Mouse (Mus musculus): Measurements from ENCODE around the gene Ptprn2.

The Ptprn2 gene

GRCm38 (mm10) chr12:116515824-116516223 lies 30.3 kb downstream of the Ptprn2 start:
- DNase-seq (ENCODE audit: low spot score) = no peak

DNA sequence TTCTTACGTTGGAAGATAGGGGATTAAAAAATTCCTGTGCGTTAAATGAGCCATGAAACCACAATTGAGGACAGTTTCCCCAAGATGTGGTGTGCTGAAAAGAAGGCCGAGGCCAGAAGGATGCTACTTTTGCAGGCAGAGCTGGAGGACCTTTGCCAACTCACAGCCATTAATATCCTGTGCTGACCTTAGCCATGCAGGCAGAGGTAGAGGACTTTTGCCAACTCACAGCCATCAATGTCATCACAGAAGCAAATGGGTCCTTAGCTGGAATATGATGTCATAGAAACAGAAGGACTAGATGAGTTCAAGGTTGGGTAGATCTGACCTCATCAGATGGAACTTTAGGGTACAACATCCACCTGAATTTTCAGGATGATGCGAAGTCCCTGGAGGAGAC lies 43.3 kb downstream of the Ptprn2 start:
- DNase-seq (ENCODE audit: low spot score) = no peak

- DNase-seq (ENCODE audit: low spot score) = no peak
Measured at GRCm38 (mm10) chr12:116533281-116533680, 47.8 kb downstream of the Ptprn2 start.

DNA sequence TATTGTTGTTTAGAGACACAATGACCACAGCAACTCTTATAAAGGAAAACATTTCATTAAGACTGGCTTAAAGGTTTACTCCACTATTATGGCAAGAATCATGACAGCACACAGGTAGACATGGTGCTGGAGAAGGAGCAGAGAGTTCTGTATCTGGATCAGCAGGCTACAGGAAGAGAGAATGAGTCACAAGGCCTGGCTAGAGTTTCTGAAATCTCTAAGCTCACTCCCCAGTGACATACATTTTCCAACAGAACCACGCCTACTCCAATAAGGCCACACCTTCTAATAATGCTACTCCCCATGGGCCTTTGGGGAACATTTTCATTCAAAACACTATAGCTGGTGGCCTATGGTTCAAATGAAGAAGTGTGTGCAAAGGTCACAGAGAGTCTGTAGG lies 53.8 kb downstream of the Ptprn2 start:
- DNase-seq (ENCODE audit: low spot score) = no peak

- DNase-seq (ENCODE audit: low spot score) = no peak
Measured at GRCm38 (mm10) chr12:116540608-116541007, 55.1 kb downstream of the Ptprn2 start.

DNA sequence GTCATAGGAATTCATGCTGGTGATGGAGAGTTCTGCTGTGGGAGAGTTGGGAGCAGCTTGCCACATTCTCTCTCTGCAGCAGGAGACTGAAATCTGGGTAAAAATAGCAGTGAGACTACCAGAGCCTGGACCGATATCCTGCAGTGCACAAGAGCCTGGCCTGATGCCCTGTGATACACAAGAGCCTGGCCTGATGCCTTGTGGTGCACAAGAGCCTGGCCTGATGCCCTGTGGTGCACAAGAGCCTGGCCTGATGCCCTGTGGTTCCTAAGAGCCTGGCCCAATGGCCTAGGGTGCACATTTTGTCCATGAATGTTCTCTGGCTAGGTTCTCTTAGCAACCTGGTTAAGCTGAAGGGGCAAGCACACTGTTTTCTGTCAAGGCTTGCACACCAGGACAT lies 64.5 kb downstream of the Ptprn2 start:
- peak; percentile 68 for DNase-seq (ENCODE audit: low spot score)

DNA sequence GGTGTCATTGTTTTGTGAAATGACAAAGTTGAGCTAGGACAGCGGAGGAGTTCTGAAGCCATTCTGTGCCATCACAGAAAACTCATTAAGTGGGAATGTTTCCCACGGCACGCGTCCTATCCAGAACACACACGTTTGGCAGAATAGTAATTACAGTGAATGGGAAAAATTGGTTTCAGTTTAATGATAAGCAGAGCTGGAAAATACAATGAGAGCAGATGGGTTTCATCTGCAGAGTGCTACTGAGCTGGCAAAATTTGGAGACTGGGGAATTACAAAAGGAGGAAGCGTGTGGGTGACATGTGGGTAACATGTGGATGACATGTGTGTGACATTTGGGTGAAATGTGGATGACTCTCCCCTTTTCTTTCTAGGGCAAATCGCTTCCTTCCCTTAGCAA lies 66.0 kb downstream of the Ptprn2 start:
- DNase-seq (ENCODE audit: low spot score) = no peak

- no peak for DNase-seq (ENCODE audit: low spot score)
Measured at GRCm38 (mm10) chr12:116552306-116552705, 66.8 kb downstream of the Ptprn2 start.

DNA sequence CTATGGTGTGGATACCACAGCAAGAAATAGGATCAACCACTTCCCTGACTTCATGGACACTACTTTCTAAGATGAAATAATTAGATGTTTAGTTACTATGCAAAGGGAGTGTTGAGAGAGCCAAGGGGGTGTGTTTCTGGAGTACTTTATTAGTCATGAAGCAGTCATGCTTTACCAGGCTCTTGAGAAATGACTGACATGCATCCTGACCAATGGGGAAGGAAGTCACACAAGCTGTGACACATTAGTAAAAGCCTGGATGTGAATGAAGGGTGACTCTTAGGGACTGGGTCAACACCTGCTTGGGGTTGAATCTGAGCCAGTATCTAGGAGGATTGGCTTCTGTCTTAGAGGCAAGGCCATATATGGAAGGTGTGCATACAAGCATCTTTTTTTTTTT lies 67.8 kb downstream of the Ptprn2 start:
- no peak for DNase-seq (ENCODE audit: low spot score)

- no peak for DNase-seq (ENCODE audit: low spot score)
Measured at GRCm38 (mm10) chr12:116555964-116556363, 70.4 kb downstream of the Ptprn2 start.

GRCm38 (mm10) chr12:116564441-116564840 lies 78.9 kb downstream of the Ptprn2 start:
- no peak for DNase-seq (ENCODE audit: low spot score)

DNA sequence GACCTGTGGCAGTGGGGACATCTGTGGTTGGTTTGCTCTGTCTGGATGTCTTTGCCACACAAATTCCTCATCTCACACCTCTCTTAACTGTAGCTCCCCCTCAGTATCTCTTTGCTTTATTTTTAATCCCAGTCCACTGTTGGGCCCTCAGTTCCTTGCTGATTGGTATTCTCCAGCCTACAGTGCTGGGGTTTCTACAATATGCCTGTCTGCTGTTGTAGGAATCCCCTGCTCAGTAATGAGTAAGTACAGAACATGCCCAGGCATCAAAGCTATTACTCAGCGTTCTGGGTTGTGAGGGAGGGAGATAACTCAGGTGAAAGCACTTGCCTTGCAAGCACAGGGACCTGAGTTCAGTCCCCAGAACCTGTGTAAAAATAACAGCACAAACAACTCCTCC lies 81.2 kb downstream of the Ptprn2 start:
- DNase-seq (ENCODE audit: low spot score) = no peak

GRCm38 (mm10) chr12:116567170-116567569 lies 81.7 kb downstream of the Ptprn2 start:
- no peak for DNase-seq (ENCODE audit: low spot score)

DNA sequence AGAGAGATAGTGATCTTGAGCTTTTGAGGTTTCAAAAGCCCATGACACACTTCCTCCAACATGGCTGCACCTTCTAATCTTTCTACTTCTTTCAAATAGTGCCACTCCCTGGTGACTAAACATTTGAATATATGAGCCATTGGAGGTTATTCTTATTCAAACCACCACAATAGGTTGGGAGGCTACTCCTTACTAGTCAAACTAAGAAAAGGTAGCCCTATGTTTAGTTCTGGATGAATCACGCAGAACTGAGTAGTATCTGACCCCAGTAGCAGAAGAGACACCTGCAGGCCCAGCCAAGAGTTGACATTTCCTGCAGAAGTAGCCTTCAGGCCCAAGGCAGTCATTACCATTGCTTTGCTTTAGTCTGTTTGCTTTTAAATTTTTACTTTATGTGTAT lies 84.0 kb downstream of the Ptprn2 start:
- no peak for DNase-seq (ENCODE audit: low spot score)

DNA sequence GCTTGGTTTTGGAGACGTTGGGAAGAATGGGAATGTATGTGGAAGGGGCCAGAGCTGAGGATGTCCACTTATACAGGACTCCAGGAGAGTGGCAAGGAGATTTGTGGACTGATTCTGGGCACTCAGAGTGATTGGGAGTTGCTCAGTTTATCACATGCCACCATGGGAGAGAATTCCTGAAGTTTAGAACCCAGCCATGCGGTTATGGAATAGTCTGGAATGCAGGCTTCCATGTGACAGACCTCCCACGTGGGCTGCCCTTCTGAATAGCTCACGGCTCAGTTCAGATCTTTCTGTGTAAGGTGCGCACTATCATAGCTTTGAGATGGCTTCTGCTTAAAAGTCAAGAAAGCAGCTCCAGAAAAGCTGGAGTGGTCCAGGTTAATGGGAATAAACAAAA lies 88.6 kb downstream of the Ptprn2 start:
- DNase-seq (ENCODE audit: low spot score) = no peak

GRCm38 (mm10) chr12:116574720-116575119 lies 89.2 kb downstream of the Ptprn2 start:
- peak; percentile 41 for DNase-seq (ENCODE audit: low spot score)

- DNase-seq (ENCODE audit: low spot score) = peak; percentile 33
Measured at GRCm38 (mm10) chr12:116577917-116578316, 92.4 kb downstream of the Ptprn2 start.

- DNase-seq (ENCODE audit: low spot score) = no peak
Measured at GRCm38 (mm10) chr12:116580827-116581544, 95.5 kb downstream of the Ptprn2 start.

DNA sequence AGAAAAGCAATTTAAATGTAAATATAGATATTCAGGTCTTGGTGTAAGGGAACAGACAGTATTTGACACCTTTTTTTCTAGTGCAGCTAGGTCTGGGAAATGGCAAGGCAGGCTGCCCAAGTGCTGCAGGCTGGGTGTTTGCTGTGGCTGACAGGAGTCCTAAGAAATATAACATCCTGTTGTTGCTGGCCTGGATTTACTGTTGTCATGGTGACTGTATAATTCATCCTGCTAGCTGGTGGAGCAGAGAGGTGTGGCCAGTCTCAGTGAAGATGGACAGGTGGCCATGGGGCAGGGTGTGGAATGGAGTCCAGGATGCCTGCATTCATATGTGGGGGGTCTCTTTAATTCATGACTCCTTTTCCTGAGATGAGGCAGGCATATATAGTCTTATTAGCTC lies 96.3 kb downstream of the Ptprn2 start:
- DNase-seq (ENCODE audit: low spot score) = no peak

DNA sequence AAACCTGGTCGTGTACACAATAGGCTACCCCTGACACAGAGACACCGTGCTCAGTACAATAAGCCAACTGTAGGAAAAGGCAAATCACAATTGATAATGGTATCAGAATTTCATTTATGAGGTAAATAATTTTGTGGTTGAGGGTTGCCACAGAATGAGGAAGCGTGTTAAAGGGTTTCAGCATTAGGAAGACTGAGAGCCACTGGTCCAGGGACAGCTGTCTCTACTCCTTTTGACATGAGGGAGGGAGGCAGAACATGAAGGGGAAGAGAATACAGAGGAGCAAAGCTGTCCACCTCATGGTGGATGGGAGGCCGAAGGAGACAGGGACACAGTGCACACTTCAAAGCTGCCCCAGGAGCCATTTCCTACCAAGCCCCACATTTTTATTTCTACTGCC lies 97.3 kb downstream of the Ptprn2 start:
- DNase-seq (ENCODE audit: low spot score) = no peak

- peak; percentile 34 for DNase-seq (ENCODE audit: low spot score)
Measured at GRCm38 (mm10) chr12:116585001-116585400, 99.5 kb downstream of the Ptprn2 start.

GRCm38 (mm10) chr12:116586167-116586566 lies 100.6 kb downstream of the Ptprn2 start:
- DNase-seq (ENCODE audit: low spot score) = no peak

GRCm38 (mm10) chr12:116587548-116587947 lies 102.0 kb downstream of the Ptprn2 start:
- DNase-seq (ENCODE audit: low spot score) = no peak

DNA sequence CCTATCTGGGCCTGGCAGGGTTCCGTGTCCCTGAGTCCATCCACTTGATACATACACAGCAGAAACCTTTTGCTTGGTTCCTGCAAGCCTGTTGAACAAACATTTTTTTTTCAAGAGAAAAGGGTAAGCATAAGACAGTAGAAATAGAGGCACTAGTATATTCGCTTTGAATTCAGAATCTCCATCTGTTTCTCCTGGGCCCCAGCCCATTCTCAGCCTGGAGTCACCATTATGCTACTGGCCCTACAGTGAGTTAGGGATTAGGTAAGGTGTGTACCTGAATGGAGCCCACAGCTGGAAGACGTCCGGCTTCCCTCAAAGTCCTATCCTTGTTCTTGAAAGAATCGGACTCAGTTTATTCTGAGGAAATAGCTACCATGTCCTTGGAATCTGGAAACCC lies 104.6 kb downstream of the Ptprn2 start:
- DNase-seq (ENCODE audit: low spot score) = no peak

All from layer of hippocampus, adult 11-12 months (tissue).